Mouse (Mus musculus) liver, embryonic 15.5 days (tissue): Measurements from ENCODE around the gene Olfr800. TPM values are rescaled to one million over a fixed set of nuclear protein-coding genes. Genes with fewer than 3 reads are reported as not detected.

Experiments
- polyA plus RNA-seq: library from polyadenylated mRNA; unstranded; fragments of >200 nt; fragmentation: Nextera tagmentation; extraction: Ambion mirVana; gene quantifications from 2 replicates; pipeline ENCODE4 v1.2.1, GENCODE M21; 2015

The Olfr800 gene
- polyA plus RNA-seq, 1 experiment from 2014 or later = not detected

Other genes starting within 250 kb of the Olfr800 start
- gene Olfr786, start 230.4 kb upstream of the Olfr800 start, polyA plus RNA-seq = not detected in 2 replicates
- gene Olfr787, start 195.8 kb upstream of the Olfr800 start, polyA plus RNA-seq = not detected in 2 replicates
- gene Olfr788, start 186.7 kb upstream of the Olfr800 start, polyA plus RNA-seq = not detected in 2 replicates
- not detected in 2 replicates for gene Olfr789, start 172.9 kb upstream of the Olfr800 start, polyA plus RNA-seq
- not detected in 2 replicates for gene Olfr790, start 159.2 kb upstream of the Olfr800 start, polyA plus RNA-seq
- not detected in 2 replicates for gene Olfr791, start 135.9 kb upstream of the Olfr800 start, polyA plus RNA-seq
- gene Olfr792, start 118.5 kb upstream of the Olfr800 start, polyA plus RNA-seq = not detected in 2 replicates
- not detected in 2 replicates for gene Olfr794, start 90.0 kb upstream of the Olfr800 start, polyA plus RNA-seq
- not detected in 2 replicates for gene Olfr796, start 45.1 kb upstream of the Olfr800 start, polyA plus RNA-seq
- not detected in 2 replicates for gene Olfr798, start 29.8 kb upstream of the Olfr800 start, polyA plus RNA-seq
- gene Olfr799, start 20.2 kb upstream of the Olfr800 start, polyA plus RNA-seq = not detected in 2 replicates
- gene Olfr801, start 16.2 kb downstream of the Olfr800 start, polyA plus RNA-seq = not detected in 2 replicates
- gene Olfr802, start 30.5 kb downstream of the Olfr800 start, polyA plus RNA-seq = not detected in 2 replicates
- not detected in 2 replicates for gene Olfr803, start 36.6 kb downstream of the Olfr800 start, polyA plus RNA-seq
- not detected in 2 replicates for gene Olfr804, start 45.5 kb downstream of the Olfr800 start, polyA plus RNA-seq
- not detected in 2 replicates for gene Olfr805, start 71.7 kb downstream of the Olfr800 start, polyA plus RNA-seq
- gene Olfr806, start 84.2 kb downstream of the Olfr800 start, polyA plus RNA-seq = not detected in 2 replicates
- gene Olfr807, start 100.1 kb downstream of the Olfr800 start, polyA plus RNA-seq = not detected in 2 replicates
- not detected in 2 replicates for gene Olfr808, start 107.8 kb downstream of the Olfr800 start, polyA plus RNA-seq
- not detected in 2 replicates for gene Olfr809, start 116.9 kb downstream of the Olfr800 start, polyA plus RNA-seq
- gene Olfr810, start 137.2 kb downstream of the Olfr800 start, polyA plus RNA-seq = not detected in 2 replicates
- gene Olfr811, start 146.7 kb downstream of the Olfr800 start, polyA plus RNA-seq = not detected in 2 replicates
- not detected in 2 replicates for gene Olfr812, start 188.4 kb downstream of the Olfr800 start, polyA plus RNA-seq
- gene Olfr813, start 197.7 kb downstream of the Olfr800 start, polyA plus RNA-seq = not detected in 2 replicates
- not detected in 2 replicates for gene Olfr814, start 222.2 kb downstream of the Olfr800 start, polyA plus RNA-seq
- gene Olfr815, start 248.2 kb downstream of the Olfr800 start, polyA plus RNA-seq = not detected in 2 replicates